Mouse (Mus musculus): ENCODE measurements around the gene Fam166b.

Fam166b gene

DNA sequence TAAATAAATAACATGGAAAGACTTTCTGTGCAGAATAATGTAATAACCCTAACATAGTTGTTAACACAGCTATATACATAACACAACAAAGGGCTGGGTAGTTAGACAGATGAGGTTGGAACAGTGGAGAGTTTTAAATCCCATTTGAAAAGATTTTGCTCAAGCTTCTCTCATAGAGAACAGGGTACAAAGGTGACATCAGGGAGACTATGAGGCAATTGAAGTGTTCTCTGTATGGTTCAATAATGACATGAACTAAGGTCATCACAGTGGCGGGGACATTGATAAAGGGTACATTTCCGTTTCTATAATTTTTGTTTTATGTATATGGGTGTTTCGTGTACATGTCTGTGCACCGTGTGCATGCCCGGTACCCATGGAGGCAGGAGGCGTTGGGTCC, 49.3 kb downstream of the Fam166b start:
- DNase-seq: no peak
